Comparison of ENCODE assay signal across 15 mouse cellular contexts in genomic region chr4:117381846-117382245, GRCm38 (mm10).
"Had no signal": no experiment of that assay in that cellular context is flagged by ENCODE, and none has a peak within 500 bp of the region (broad histone marks: within the 10 kb centered on the region; RNA-seq: fewer than 3 reads in every experiment).

No protein-coding gene starts in this region.

- H3K9ac ChIP-seq: lung, embryonic 15.5 days; midbrain, embryonic 12.5 days; neural tube, embryonic 12.5 days; stomach, embryonic 15.5 days had no signal

- H3K27ac ChIP-seq: lung, embryonic 15.5 days; midbrain, embryonic 10.5 days; midbrain, embryonic 12.5 days; neural tube, embryonic 12.5 days; stomach, embryonic 15.5 days; stomach, postnatal 0 days had no signal

- H3K4me1 ChIP-seq: lung, embryonic 15.5 days; stomach, embryonic 15.5 days had no signal

- ATAC-seq: midbrain, embryonic 16.5 days had no signal

- DNase-seq: lung, adult 18-20 months; lung, postnatal 10 days; lung, postnatal 4 days; midbrain, embryonic 14.5 days; right cerebral cortex, postnatal 14 days; thymus, adult 18-20 months; thymus, postnatal 14 days; thymus, postnatal 36 days had no signal

- H3K9me3 ChIP-seq: lung, embryonic 15.5 days; midbrain, embryonic 12.5 days; neural tube, embryonic 12.5 days; stomach, embryonic 15.5 days had no signal

- H3K4me2 ChIP-seq: lung, embryonic 15.5 days; midbrain, embryonic 12.5 days; neural tube, embryonic 12.5 days; stomach, embryonic 15.5 days had no signal

- H3K27me3 ChIP-seq: lung, embryonic 15.5 days; stomach, embryonic 15.5 days had no signal

- H3K36me3 ChIP-seq: lung, embryonic 15.5 days; midbrain, embryonic 12.5 days; neural tube, embryonic 12.5 days; stomach, embryonic 15.5 days had no signal

- H3K4me3 ChIP-seq: lung, embryonic 15.5 days; midbrain, embryonic 10.5 days; midbrain, embryonic 12.5 days; neural tube, embryonic 12.5 days; stomach, embryonic 15.5 days had no signal
